Mouse (Mus musculus) urinary bladder, postnatal 0 days (tissue): ENCODE data around the gene Anapc15-ps. TPM values are rescaled to one million over a fixed set of nuclear protein-coding genes. Genes with fewer than 3 reads are reported as not detected.

Experiments
- polyA plus RNA-seq: library from polyadenylated mRNA; unstranded; fragments of >200 nt; fragmentation: Nextera tagmentation; extraction: Ambion mirVana; gene quantifications from 2 replicates; pipeline ENCODE4 v1.2.1, GENCODE M21; 2015

The Anapc15-ps gene
- not detected in 2 replicates for polyA plus RNA-seq

DNA sequence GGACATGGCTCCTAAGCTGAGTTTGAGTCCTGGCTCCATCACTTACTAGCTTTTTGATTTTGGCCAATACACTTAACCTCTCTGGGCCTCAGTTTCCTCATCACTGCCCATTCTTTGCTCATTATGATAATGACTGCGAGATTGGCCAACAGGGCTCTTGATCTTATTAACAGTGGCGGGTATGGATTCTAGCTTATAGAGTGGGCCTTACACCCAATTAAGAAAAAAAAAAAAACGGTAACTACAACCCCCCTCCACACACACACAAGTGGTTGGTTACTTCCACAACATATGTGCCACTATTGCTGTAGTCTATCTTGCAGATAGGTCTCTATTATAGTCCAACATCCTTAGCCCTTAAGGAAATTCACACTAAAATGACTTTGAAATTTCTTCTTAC lies at the start of gene Anapc15-ps:
TSS of gene Anapc15-ps (minus strand) at position 101 of the 400 bp plus-strand sequence.

Other genes starting within 250 kb of the Anapc15-ps start
- gene Mrpl42, start 171.5 kb downstream of the Anapc15-ps start, polyA plus RNA-seq: 190 and 221 TPM in 2 replicates
- gene Ube2n, start 158.3 kb downstream of the Anapc15-ps start, polyA plus RNA-seq: 200 and 217 TPM in 2 replicates
- 51.6 and 64.4 TPM in 2 replicates for gene Nudt4, start 109.3 kb downstream of the Anapc15-ps start, polyA plus RNA-seq
- gene Gm33543, start 169.5 kb upstream of the Anapc15-ps start, polyA plus RNA-seq: 0.11 and 0.16 TPM in 2 replicates